Mouse (Mus musculus) hindbrain, postnatal 0 days (tissue): Measurements from ENCODE around the gene Gdf7. TPM values are rescaled to one million over a fixed set of nuclear protein-coding genes. Genes with fewer than 3 reads are reported as not detected.

Experiments
- ATAC-seq: fragments of 200-750 bp; cut with Nextera tagmentation; 2 replicates; pipeline ENCODE4 v1.8.0; 2017; ENCODE audit warnings: mild to moderate bottlenecking, moderate TSS enrichment, moderate library complexity
- DNase-seq: peaks from one replicate; pipeline ENCODE4 v3.0.0-alpha.2; 2015; ENCODE audit warnings: low spot score
- H3K27ac ChIP-seq: fragments of 300-500 bp; sonication (generic); 2 replicates; pipeline ENCODE4 v1.5.1; 2014; ENCODE audit warnings: mild to moderate bottlenecking
- H3K27me3 ChIP-seq: fragments of 300-500 bp; sonication (generic); 2 replicates; pipeline ENCODE4 v1.6.1; 2014; ENCODE audit warnings: low read length, mixed read lengths; ENCODE audit not compliant: insufficient read depth
- H3K36me3 ChIP-seq: fragments of 300-500 bp; sonication (generic); 2 replicates; pipeline ENCODE4 v1.6.1; 2014; ENCODE audit warnings: low read length, mixed read lengths; ENCODE audit not compliant: insufficient read depth
- H3K4me1 ChIP-seq: fragments of 300-500 bp; sonication (generic); 2 replicates; pipeline ENCODE4 v1.6.1; 2014; ENCODE audit warnings: antibody characterized with exemption, low read length, mixed read lengths; ENCODE audit not compliant: insufficient read depth
- H3K4me2 ChIP-seq: fragments of 300-500 bp; sonication (generic); 2 replicates; pipeline ENCODE4 v1.6.1; 2014; ENCODE audit warnings: low read depth, mild to moderate bottlenecking, low read length, moderate library complexity, mixed read lengths
- H3K4me3 ChIP-seq: fragments of 300-500 bp; sonication (generic); 2 replicates; pipeline ENCODE4 v1.5.1; 2014; ENCODE audit warnings: low read length
- H3K9ac ChIP-seq: fragments of 300-500 bp; sonication (generic); replicated peaks from 2 replicates; pipeline ENCODE4 v1.6.1; 2014; ENCODE audit warnings: mild to moderate bottlenecking, low read length, moderate library complexity, mixed read lengths
- H3K9me3 ChIP-seq: fragments of 300-500 bp; sonication (generic); 2 replicates; pipeline ENCODE4 v1.6.1; 2016; ENCODE audit warnings: low read length, mixed read lengths
- CTCF ChIP-seq: IDR thresholded peaks from 2 replicates; pipeline ENCODE4 v1.5.1; 2016; ENCODE audit warnings: antibody characterized with exemption, control low read depth, low read depth
- WGBS: fragments of 180-500 bp; shearing (Covaris S2); extraction: QIAGEN DNeasy Blood & Tissue Kit; methylation state at CpG from one replicate; pipeline ENCODE4 v1.1.7; 2014; 5-methylcytosine and 5-hydroxymethylcytosine counted together
- polyA plus RNA-seq: library from polyadenylated mRNA; unstranded; fragments of >200 nt; fragmentation: Nextera tagmentation; extraction: Ambion mirVana; gene quantifications from 2 replicates; pipeline ENCODE4 v1.2.1, GENCODE M21; 2015
- total RNA-seq: library from RNA; depleted of rRNA; stranded (reverse); fragments of >200 nt; gene quantifications from 2 replicates; pipeline ENCODE4 v1.2.3, GENCODE M21; 2014

Gene Gdf7
- total and polyA plus RNA-seq, 2 experiments from 2014 or later: 0.36 to 3.6 TPM

GRCm38 (mm10) chr12:8299143-8300110 is 2.3 kb downstream of the Gdf7 start:
- H3K9ac ChIP-seq: no peak overlapping the region
- 0 out of 2 replicates have a peak, but pooled peaks cover 3% of the 10 kb centered on the region for H3K4me1 ChIP-seq
- WGBS: 4% methylated on average over 34 of the region's 34 CpGs
- 0 out of 2 replicates have a peak overlapping the region, but pooled peaks have one; percentile 3 for H3K4me2 ChIP-seq
- DNase-seq (no peak), ATAC-seq (no peak)
- no peaks in the 10 kb centered on the region for H3K9me3 ChIP-seq
- H3K27me3 ChIP-seq: peaks cover 63% of the 10 kb centered on the region
- no peak overlapping the region for H3K4me3 ChIP-seq
- no peak overlapping the region for H3K27ac ChIP-seq
- no peaks in the 10 kb centered on the region for H3K36me3 ChIP-seq
- no peak for TF ChIP-seq CTCF

DNA sequence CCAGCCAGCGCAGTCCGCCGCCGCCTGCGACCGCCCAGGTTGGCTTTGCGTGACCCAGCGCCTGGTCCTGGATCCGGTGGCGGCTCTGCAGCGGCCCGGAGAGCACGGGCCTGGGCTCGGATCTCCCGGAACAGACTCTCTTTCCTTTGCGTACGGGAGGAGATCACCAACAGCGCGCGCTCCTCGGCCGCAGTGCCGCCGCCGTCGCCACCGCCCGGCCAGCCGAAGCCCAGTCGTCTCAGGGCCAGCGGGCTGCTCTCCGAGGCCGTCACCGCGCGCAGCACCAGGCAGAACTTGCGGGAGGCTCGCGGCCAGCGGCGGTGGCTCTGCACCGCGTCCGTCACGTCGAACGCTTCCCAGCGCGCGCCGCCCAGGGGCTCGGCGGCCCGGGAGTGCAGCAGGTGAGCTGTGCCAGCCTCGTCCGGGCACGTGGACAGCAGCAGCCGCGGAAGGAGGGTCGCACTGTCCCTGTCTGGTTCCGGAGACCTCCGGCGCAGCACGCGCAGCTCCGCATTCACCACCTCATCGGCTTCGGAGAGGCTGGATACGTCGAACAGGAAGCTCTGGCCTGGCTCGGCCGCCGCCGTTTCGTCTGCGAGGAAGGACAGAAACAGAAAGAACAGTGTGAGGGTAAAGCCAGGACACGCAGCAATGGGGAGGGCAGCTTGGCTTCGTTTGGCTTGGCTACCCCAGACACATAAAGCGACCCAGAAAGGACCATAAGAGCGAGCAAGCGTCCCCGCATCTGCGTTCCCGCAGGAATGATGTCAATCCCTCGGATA is 3.2 kb downstream of the Gdf7 start:
- H3K9ac ChIP-seq: no peak overlapping the region
- peak overlapping the region; percentile 34 for H3K4me3 ChIP-seq
- no peak overlapping the region for H3K27ac ChIP-seq
- H3K4me1 ChIP-seq: 0 out of 2 replicates have a peak, but pooled peaks cover 3% of the 10 kb centered on the region
- no peaks in the 10 kb centered on the region for H3K36me3 ChIP-seq
- H3K4me2 ChIP-seq: peak overlapping the region; percentile 55
- peaks cover 62% of the 10 kb centered on the region for H3K27me3 ChIP-seq
- DNase-seq: no peak
- no peak for TF ChIP-seq CTCF
- H3K9me3 ChIP-seq: no peaks in the 10 kb centered on the region
- 2% methylated on average over 71 of the region's 85 CpGs for WGBS
- 0 out of 2 replicates have a peak, but pooled peaks have one; percentile 3 for ATAC-seq

DNA sequence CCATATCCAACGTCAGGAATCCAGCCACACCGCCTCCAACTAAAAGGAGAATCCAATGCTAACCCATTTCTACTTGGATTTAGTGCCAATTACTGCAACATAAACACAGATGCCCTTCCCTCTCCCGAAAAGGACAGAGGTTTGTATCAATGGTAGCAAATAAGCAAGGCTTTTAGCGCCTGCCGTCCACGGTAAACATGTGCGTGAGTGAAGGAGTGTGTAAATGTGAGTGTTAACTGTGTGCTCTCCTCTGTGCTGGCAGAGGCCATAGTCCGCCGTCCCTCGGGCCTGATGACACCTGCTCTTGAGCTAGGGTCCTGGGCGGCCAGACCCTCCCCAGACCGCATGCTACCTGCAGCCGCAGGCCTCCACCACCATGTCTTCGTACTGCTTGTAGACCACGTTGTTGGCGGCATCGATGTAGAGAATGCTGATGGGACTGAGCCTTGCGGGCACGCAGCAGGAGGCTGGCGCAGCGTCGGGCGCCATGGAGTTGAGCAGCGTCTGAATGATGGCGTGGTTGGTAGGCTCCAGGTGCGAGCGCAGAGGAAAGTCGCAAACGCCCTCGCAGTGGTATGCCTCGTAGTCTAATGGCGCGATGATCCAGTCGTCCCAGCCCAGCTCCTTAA is 4.1 kb downstream of the Gdf7 start:
- Histone ChIP-seq H3K4me2 (peak overlapping the region; percentile 55), H3K27ac (no peak overlapping the region), H3K4me3 (peak overlapping the region; percentile 34), H3K27me3 (peaks cover 53% of the 10 kb centered on the region), H3K9ac (no peak overlapping the region), H3K36me3 (no peaks in the 10 kb centered on the region), H3K4me1 (0 out of 2 replicates have a peak, but pooled peaks cover 3% of the 10 kb centered on the region), H3K9me3 (no peaks in the 10 kb centered on the region)
- 7% methylated on average over 34 of the region's 34 CpGs for WGBS
- ATAC-seq: no peak
- TF ChIP-seq CTCF: no peak
- no peak for DNase-seq

DNA sequence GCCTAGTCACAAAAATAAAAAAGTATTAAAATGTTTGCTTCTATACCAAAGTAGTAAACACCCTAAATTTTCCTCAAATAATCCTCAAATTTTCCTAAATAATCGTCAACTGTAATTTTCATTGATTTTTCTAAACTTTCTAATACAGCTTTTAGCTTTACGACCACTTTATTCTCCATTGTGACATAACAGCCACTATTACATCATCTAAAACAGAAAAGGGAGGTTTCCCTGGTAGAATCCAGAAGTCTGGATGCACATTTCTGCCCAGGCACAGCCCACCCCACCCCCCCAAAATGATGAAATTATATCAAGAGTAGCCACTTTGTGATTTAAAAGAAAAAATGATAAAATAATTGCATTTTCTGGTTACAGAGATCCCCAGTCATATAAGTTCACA is 5.6 kb downstream of the Gdf7 start:
- H3K27me3 ChIP-seq: peaks cover 43% of the 10 kb centered on the region
- no peak for TF ChIP-seq CTCF
- no peak for DNase-seq
- no peak overlapping the region for H3K27ac ChIP-seq
- WGBS: 81% methylated on average over 2 of the region's 2 CpGs
- H3K4me1 ChIP-seq: peaks cover 4% of the 10 kb centered on the region; the same call in 1 of the 2 replicates
- H3K4me3 ChIP-seq: no peak overlapping the region
- ATAC-seq: no peak
- no peak overlapping the region for H3K9ac ChIP-seq
- H3K4me2 ChIP-seq: no peak overlapping the region
- no peaks in the 10 kb centered on the region for H3K36me3 ChIP-seq
- no peaks in the 10 kb centered on the region for H3K9me3 ChIP-seq

- WGBS: 53% methylated on average over 6 of the region's 6 CpGs
- peaks cover 36% of the 10 kb centered on the region for H3K27me3 ChIP-seq
- no peak overlapping the region for H3K9ac ChIP-seq
- H3K9me3 ChIP-seq: no peaks in the 10 kb centered on the region
- no peak overlapping the region for H3K4me2 ChIP-seq
- ATAC-seq (no peak), DNase-seq (no peak)
- no peaks in the 10 kb centered on the region for H3K36me3 ChIP-seq
- TF ChIP-seq CTCF: no peak
- H3K27ac ChIP-seq: no peak overlapping the region
- H3K4me3 ChIP-seq: no peak overlapping the region
- H3K4me1 ChIP-seq: peaks cover 9% of the 10 kb centered on the region
Measured at GRCm38 (mm10) chr12:8295307-8295913, 6.3 kb downstream of the Gdf7 start.
